1 mouse cellular context compared by ENCODE assay signal in the genomic region with DNA sequence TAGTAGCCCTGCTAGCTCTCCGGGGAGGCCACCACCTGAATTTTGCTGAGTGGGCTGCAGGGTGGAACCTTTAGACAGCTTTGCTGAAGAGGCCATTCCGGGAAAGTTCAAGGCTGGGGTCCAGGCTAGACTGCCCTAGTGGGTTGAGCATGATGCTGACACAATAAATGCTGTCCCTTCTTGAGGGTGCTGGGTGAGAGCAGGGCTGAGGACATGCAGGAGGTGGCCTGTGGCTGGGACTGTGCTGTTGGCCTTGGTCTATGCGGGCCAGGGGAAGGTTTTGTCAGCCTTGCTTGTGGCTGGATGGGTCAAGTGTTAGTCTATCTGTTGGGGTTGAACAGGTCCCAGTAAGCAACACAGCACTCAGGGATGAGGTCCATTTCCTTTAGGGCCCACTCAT.
A peak's percentile ranks its signal among the peaks of the same experiment; 100 is the strongest.
TF ChIP-seq lines count a peak whose summit lies in the region.

No protein-coding gene starts in this region.

TF ChIP-seq in ES-E14, 5 proteins besides CTCF, POLR2A, EP300 and RAD21:
- TF ChIP-seq CHD2 (IDR thresholded peaks at IDR 0.05; ENCODE audit: low read depth, low read length) = no peak
- TF ChIP-seq MAFK (IDR thresholded peaks at IDR 0.05; ENCODE audit: insufficient read depth, low read depth, low read length) = peak; percentile 10; the same call in 1 of the 2 replicates
TF ChIP-seq in ES-E14: peak in this region for 1.
